Mouse (Mus musculus): ENCODE measurements around the gene Tcp11x2. TPM values are rescaled to one million over a fixed set of nuclear protein-coding genes. Genes with fewer than 3 reads are reported as not detected.

Gene Tcp11x2
- not detected in 4 replicates for total RNA-seq (2023)

GRCm38 (mm10) chrX:135693633-135694032 is at the start of gene Tcp11x2:
Gene Tcp11x2, minus strand, starts transcription at chrX:135693790.

GRCm38 (mm10) chrX:135742304-135743055 is 48.9 kb upstream of the Tcp11x2 start, which contains the start of the genes Armcx5 and Gprasp1:
Gene Armcx5, plus strand, starts transcription at chrX:135742733.
Gene Gprasp1, plus strand, starts transcription at chrX:135742733.

GRCm38 (mm10) chrX:135725161-135725560 is 31.6 kb upstream of the Tcp11x2 start, which contains the start of gene Tmsb15a:
Gene Tmsb15a, minus strand, starts transcription at chrX:135725261.

GRCm38 (mm10) chrX:135627605-135628004 is 66.0 kb downstream of the Tcp11x2 start, which contains the start of gene Prame:
Gene Prame, minus strand, starts transcription at chrX:135627705.

Other genes starting within 250 kb of the Tcp11x2 start
- not detected in 4 replicates for gene AV320801, start 199.2 kb downstream of the Tcp11x2 start, total RNA-seq (2023)
- not detected in 4 replicates for gene Nxf7, start 95.0 kb downstream of the Tcp11x2 start, total RNA-seq (2023)
- gene Prame, start 66.1 kb downstream of the Tcp11x2 start, total RNA-seq (2023): not detected in 4 replicates
- gene Tmsb15a, start 31.5 kb upstream of the Tcp11x2 start, total RNA-seq (2023): not detected in 4 replicates
- gene Armcx5, start 48.9 kb upstream of the Tcp11x2 start, total RNA-seq (2023): 34.8 to 39.8 TPM (median 39.1 TPM) in 4 replicates
- gene Gprasp1, start 48.9 kb upstream of the Tcp11x2 start, total RNA-seq (2023): 43.8 to 51.7 TPM (median 44.2 TPM) in 4 replicates
- gene Bhlhb9, start 103.8 kb upstream of the Tcp11x2 start, total RNA-seq (2023): 11.9 to 17.3 TPM (median 14.5 TPM) in 4 replicates
- gene Gprasp2, start 145.2 kb upstream of the Tcp11x2 start, total RNA-seq (2023): 4.5 to 9.6 TPM (median 5.7 TPM) in 4 replicates

Measured in B cell, adult 62 days (primary cell).